8 mouse cellular contexts compared by ENCODE assay signal in genomic region chr2:26603720-26604671, GRCm38 (mm10). TPM values are rescaled to one million over a fixed set of nuclear protein-coding genes. Genes with fewer than 3 reads are reported as not detected.
DNase-seq lines count a peak whose midpoint lies in the region; ATAC-seq lines count a peak whose summit lies in the region.

Agpat2 (minus strand) TSS chr2:26604417.

- under 1% methylated on average over 96 of the region's 103 CpGs for WGBS in forebrain, embryonic 11.5 days
- under 1% methylated on average over 102 of the region's 103 CpGs for WGBS in large intestine, adult 2 months

- H3K9ac ChIP-seq in forebrain, embryonic 11.5 days (ENCODE audit: low read length), result peak within 1 kb of the TSS; percentile 62

- H3K4me2 ChIP-seq in forebrain, embryonic 11.5 days (ENCODE audit: low read depth, low read length, severe bottlenecking), result peak within 1 kb of the TSS; percentile 61

- H3K9me3 ChIP-seq in forebrain, embryonic 11.5 days (ENCODE audit: control insufficient read depth, low read length), result no peaks in the 10 kb centered on the region

- peaks cover 24% of the 10 kb centered on the region for H3K27me3 ChIP-seq in forebrain, embryonic 11.5 days (ENCODE audit: control insufficient read depth, insufficient read depth, low read length)

- H3K4me3 ChIP-seq in forebrain, embryonic 11.5 days (ENCODE audit: low read depth, low read length), result peak within 1 kb of the TSS; percentile 51

- intact Hi-C loops in heart, postnatal 25 days (cut with DNase I), result loop anchor here (2.0 kb wide), 1 partner anchor 37 kb away; no protein-coding TSS in a partner anchor

- ATAC-seq in forebrain, embryonic 11.5 days (replicated peaks; ENCODE audit: low FRiP score), result peak; percentile 76

- H3K4me1 ChIP-seq in forebrain, embryonic 11.5 days (replicated peaks; ENCODE audit: control insufficient read depth, insufficient read depth, low read length), result peaks cover 6% of the 10 kb centered on the region; the same call in 1 of the 2 replicates

- H3K27ac ChIP-seq in forebrain, embryonic 11.5 days (ENCODE audit: low read depth, low read length), result no peak within 1 kb of the TSS

- peak; percentile 87 for DNase-seq in CD4-positive helper T cell, adult 2 months (ENCODE audit: low read depth, low spot score)
- DNase-seq in adrenal gland, adult 2 months, result peak; percentile 96
- peak; percentile 80 for DNase-seq in forebrain, embryonic 11.5 days (ENCODE audit: low spot score)
- DNase-seq in heart, postnatal 25 days (ENCODE audit: low spot score), result peak; percentile 74
- no peak for DNase-seq in large intestine, adult 2 months (ENCODE audit: low read depth, low spot score)
- DNase-seq in lung, postnatal 4 days, result peak; percentile 92 to 96
- DNase-seq in retina, embryonic 14.5 days (ENCODE audit: low spot score), result peak; percentile 70
- DNase-seq in urinary bladder, postnatal 36 days (ENCODE audit: low spot score in 2 of 2), result peak; percentile 74 to 83

- H3K36me3 ChIP-seq in forebrain, embryonic 11.5 days (ENCODE audit: control insufficient read depth, insufficient read depth, low read length), result no peaks in the 10 kb centered on the region

RNA-seq across cellular contexts. Expression of gene Agpat2, which starts in this region (rescaled TPM):
- total RNA-seq in adrenal gland, adult 2 months (2021), result 100 to 1,000 TPM; 469 to 591 TPM
- polyA plus RNA-seq in adrenal gland, adult 2 months (2012; rRNA removed), result 584 and 714 TPM in 2 replicates
- 6.0 and 8.9 TPM in 2 replicates for polyA plus RNA-seq in forebrain, embryonic 11.5 days (2014; fragmentation: Nextera tagmentation; extraction: Ambion mirVana)
- 10 to 100 TPM; 49.7 to 51.6 TPM for total RNA-seq in heart, postnatal 25 days (2021)
- polyA plus RNA-seq in large intestine, adult 2 months (2012; rRNA removed), result 342 and 435 TPM in 2 replicates

Comparison
In these comparisons a context has a peak if more than half of its experiments do, and no peak if none do; other contexts are left out.
1. RNA of gene Agpat2 (total RNA-seq): 469 to 591 TPM in adrenal gland, adult 2 months; 49.7 to 51.6 TPM in heart, postnatal 25 days; every median in the first group is over 4 times any median in the second.
2. RNA of gene Agpat2 (polyA plus RNA-seq): 584 to 714 TPM in adrenal gland, adult 2 months and 342 to 435 TPM in large intestine, adult 2 months; 6.0 to 8.9 TPM in forebrain, embryonic 11.5 days; every median in the first group is over 10 times any median in the second.